Mouse (Mus musculus) gonadal fat pad, adult 2 months (tissue): ENCODE results near the gene Mif4gd. TPM values are rescaled to one million over a fixed set of nuclear protein-coding genes. Genes with fewer than 3 reads are reported as not detected.

Source experiments
- DNase-seq: peaks from one replicate; pipeline ENCODE4 v3.0.0-alpha.2; 2012; ENCODE audit warnings: low read depth
- polyA plus RNA-seq: library from polyadenylated mRNA; depleted of rRNA; stranded (reverse); fragments of >200 nt; gene quantifications from 2 replicates; pipeline ENCODE4 v1.2.3, GENCODE M21; 2012

Mif4gd gene
- polyA plus RNA-seq, 1 experiment, result 132 TPM

- DNase-seq, result no peak
Observed at GRCm38 (mm10) chr11:115613138-115613945, 573 bp upstream of the Mif4gd start.

GRCm38 (mm10) chr11:115612059-115612409 is 735 bp downstream of the Mif4gd start:
- DNase-seq, result no peak

- DNase-seq, result no peak
Observed at GRCm38 (mm10) chr11:115611173-115611572, 1.6 kb downstream of the Mif4gd start.

GRCm38 (mm10) chr11:115609576-115609975 is 3.2 kb downstream of the Mif4gd start:
- no peak for DNase-seq

- no peak for DNase-seq
Observed at GRCm38 (mm10) chr11:115608421-115609399, 4.1 kb downstream of the Mif4gd start.

- no peak for DNase-seq
Observed at GRCm38 (mm10) chr11:115606733-115607132, 6.0 kb downstream of the Mif4gd start.

- DNase-seq, result no peak
Observed at GRCm38 (mm10) chr11:115604304-115604696, 8.5 kb downstream of the Mif4gd start.

GRCm38 (mm10) chr11:115603476-115604303 is 9.1 kb downstream of the Mif4gd start, which contains the start of the genes Mrps7 and Gga3:
Mrps7 (plus strand) TSS chr11:115603925.
Gga3 (minus strand) TSS chr11:115604051.
- no peak for DNase-seq

GRCm38 (mm10) chr11:115603128-115603475 is 9.7 kb downstream of the Mif4gd start:
- no peak for DNase-seq

DNA sequence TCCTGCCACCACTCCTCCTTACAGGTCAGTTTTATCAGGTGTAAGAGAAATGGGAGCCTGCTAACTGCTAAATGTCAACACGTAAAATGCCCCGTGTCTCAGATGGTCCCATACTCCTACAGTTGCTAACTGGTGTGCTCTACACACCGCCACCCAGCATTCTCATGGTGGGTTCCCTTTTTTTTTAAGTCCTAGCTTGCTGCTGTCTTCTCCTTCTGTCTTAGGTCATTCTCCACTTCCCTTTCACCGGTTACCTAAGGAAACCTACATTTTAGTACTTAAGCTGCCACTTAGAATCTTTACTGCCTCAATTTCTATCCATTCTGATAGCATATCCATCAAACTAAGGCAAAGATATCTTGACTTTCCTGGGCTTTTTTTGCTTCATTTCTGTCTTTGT is 11.6 kb downstream of the Mif4gd start:
- no peak for DNase-seq

GRCm38 (mm10) chr11:115600743-115601142 is 12.0 kb downstream of the Mif4gd start:
- DNase-seq, result no peak

- no peak for DNase-seq
Observed at GRCm38 (mm10) chr11:115599722-115600121, 13.0 kb downstream of the Mif4gd start.

DNA sequence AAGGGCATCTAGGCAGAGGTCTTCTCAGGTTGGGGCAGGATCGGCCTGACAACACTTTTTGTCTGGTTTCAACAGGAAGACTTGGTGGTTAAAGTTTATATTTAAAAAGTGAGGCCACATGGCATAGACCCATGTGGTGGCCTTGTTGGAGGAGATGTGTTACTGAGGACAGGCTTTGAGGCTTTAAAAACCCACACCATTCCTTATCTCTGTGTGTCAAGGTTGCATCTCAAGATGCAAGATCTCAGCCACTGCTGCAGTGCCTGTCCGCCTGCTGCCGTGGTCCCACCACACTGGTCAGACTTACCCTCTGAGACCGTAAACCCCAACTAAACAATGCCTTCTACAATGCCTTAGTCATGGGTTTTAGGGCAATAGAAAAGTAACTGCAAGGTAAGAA is 14.5 kb downstream of the Mif4gd start:
- DNase-seq, result no peak

DNA sequence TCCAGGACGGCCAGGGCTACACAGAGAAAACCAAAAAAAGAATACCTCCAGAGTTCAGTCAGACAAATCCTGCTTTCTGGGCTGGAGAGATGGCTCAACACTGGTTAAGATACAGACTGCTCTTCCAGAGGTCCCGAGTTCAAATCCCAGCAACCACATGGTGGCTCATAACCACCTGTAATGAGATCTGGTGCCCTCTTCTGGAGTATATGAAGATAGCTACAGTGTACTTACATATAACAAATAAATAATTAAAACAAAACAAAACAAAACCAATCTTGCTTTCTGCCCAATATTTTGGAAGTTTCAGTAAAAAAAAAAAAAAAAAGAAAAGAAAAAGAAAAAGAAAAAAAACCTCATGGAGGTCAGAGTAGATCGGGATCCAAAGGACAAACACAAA is 17.6 kb downstream of the Mif4gd start:
- no peak for DNase-seq

DNA sequence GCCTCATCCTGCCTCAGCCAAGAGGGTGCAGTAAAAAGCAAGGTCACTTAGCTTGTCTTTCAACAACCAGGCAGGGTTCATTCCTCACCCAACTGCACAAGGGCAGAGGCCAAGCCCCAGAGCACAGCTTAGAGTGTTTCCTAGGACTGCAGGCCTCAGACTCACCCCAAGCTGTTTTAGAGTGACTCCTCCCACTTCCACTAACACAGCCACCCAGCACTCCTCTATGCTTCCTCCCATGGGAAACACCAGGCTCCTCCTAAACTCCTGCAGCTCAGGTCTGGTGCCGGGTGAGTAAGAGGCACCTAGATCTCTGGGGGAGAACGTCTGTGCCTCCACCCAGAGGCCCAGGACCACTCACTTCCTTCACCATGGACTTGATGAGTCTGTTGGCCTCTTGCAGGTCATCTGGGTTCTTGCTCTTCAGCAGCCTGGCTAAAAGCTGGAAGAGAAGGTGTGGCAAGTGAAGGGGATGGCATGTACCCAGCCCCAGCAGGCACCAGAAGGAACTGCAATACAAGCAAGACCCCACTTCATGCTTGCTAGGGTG is 22.2 kb downstream of the Mif4gd start:
- no peak for DNase-seq

- DNase-seq, result no peak
Observed at GRCm38 (mm10) chr11:115587984-115588383, 24.8 kb downstream of the Mif4gd start.

DNA sequence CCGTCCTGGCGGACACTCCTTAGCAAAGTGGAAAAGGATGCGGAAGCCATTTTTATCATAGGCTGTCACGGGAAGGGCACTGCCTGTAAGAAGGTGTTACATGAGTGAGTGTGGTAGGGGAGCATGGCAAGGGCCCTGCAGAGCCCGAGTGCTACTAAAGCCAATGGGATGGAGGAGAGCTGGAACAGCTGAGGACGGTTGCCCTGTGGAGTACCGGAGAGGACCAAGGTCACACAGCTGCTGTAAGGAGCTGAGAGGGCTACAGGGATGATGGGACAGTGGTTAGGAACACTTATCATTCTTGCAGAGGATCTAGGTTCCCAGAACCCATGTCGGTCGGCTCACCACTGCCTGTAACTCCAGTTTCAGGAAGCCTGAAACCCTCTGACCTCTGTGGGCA is 26.4 kb downstream of the Mif4gd start:
- no peak for DNase-seq

GRCm38 (mm10) chr11:115585573-115586100 is 27.1 kb downstream of the Mif4gd start:
- no peak for DNase-seq

- no peak for DNase-seq
Observed at GRCm38 (mm10) chr11:115584376-115585073, 28.2 kb downstream of the Mif4gd start.

DNA sequence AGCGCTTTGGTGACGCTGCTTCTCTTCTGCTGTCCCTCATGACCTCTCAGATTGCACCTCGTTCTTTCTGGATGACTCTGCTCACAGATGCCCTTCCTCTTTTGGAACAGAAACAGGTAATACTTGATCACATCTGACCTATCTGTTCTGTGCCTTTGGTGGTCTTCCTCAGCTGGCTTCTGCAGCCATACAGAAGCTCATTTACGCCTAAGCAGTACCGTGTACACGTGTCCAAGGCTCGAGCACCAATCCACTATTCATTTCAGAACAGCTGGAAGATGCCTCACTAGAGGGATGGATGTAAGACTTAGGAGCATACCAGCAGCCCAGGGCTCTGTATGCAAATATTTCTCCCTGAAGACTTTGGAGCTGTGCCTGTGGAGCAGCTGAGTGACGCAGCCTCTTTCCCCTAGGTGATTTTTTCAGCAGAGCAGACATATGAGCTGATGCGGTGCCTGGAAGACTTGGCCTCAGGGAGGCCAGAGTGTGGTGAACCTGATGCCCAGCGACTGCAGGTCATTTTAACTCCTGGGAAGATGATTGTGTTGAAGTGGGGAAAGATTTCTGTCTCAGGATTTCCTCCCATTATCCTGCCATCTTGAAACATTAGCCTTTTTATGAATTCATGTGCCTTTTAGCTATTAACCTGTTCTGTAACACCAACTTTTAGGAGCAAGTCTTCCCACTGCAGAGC is 29.7 kb downstream of the Mif4gd start:
- DNase-seq, result no peak
